Mouse (Mus musculus): Measurements from ENCODE around the gene Pmm2.

Gene Pmm2

GRCm38 (mm10) chr16:8679780-8680179 is 42.3 kb downstream of the Pmm2 start:
- no peak for DNase-seq (ENCODE audit: low spot score in 2 of 2)

GRCm38 (mm10) chr16:8680470-8680869 is 43.0 kb downstream of the Pmm2 start, which contains the start of gene Gm5767:
Gene Gm5767, plus strand, starts transcription at chr16:8680770.
- DNase-seq (ENCODE audit: low spot score in 2 of 2), result no peak

- no peak for DNase-seq (ENCODE audit: low spot score in 2 of 2)
Measured at GRCm38 (mm10) chr16:8685087-8685486, 47.6 kb downstream of the Pmm2 start.

- DNase-seq (ENCODE audit: low spot score in 2 of 2), result peak; percentile 77 to 88
Measured at GRCm38 (mm10) chr16:8686121-8686870, 48.8 kb downstream of the Pmm2 start.

- DNase-seq (ENCODE audit: low spot score in 2 of 2), result no peak
Measured at GRCm38 (mm10) chr16:8686871-8687535, 49.5 kb downstream of the Pmm2 start.

- no peak for DNase-seq (ENCODE audit: low spot score in 2 of 2)
Measured at GRCm38 (mm10) chr16:8687559-8688112, 50.2 kb downstream of the Pmm2 start.

- DNase-seq (ENCODE audit: low spot score in 2 of 2), result peak in 1 of 2 experiments; percentile 59
Measured at GRCm38 (mm10) chr16:8689979-8690656, 52.6 kb downstream of the Pmm2 start.

GRCm38 (mm10) chr16:8691206-8691605 is 53.7 kb downstream of the Pmm2 start:
- DNase-seq (ENCODE audit: low spot score in 2 of 2), result no peak

- no peak for DNase-seq (ENCODE audit: low spot score in 2 of 2)
Measured at GRCm38 (mm10) chr16:8699556-8699955, 62.1 kb downstream of the Pmm2 start.

- no peak for DNase-seq (ENCODE audit: low spot score in 2 of 2)
Measured at GRCm38 (mm10) chr16:8700586-8700985, 63.1 kb downstream of the Pmm2 start.

- no peak for DNase-seq (ENCODE audit: low spot score in 2 of 2)
Measured at GRCm38 (mm10) chr16:8711998-8712397, 74.5 kb downstream of the Pmm2 start.

Data from frontal cortex, postnatal 36 days (tissue).